Mouse (Mus musculus): ENCODE measurements around the gene Slc27a4.

The Slc27a4 gene

GRCm38 (mm10) chr2:29820025-29820817 lies 17.8 kb downstream of the Slc27a4 start, which contains the start of gene Urm1:
TSS of gene Urm1 (plus strand) at chr2:29820075.
- peak; percentile 63 for DNase-seq (ENCODE audit: extremely low read depth, low read depth)

- peak; percentile 26 for DNase-seq (ENCODE audit: extremely low read depth, low read depth)
Observed at GRCm38 (mm10) chr2:29826318-29826925, 24.0 kb downstream of the Slc27a4 start.

GRCm38 (mm10) chr2:29826926-29827708 lies 24.7 kb downstream of the Slc27a4 start:
- peak; percentile 97 for DNase-seq (ENCODE audit: extremely low read depth, low read depth)

GRCm38 (mm10) chr2:29827709-29828024 lies 25.2 kb downstream of the Slc27a4 start:
- DNase-seq (ENCODE audit: extremely low read depth, low read depth) = peak; percentile 21

GRCm38 (mm10) chr2:29831106-29831505 lies 28.7 kb downstream of the Slc27a4 start:
- DNase-seq (ENCODE audit: extremely low read depth, low read depth) = no peak

- DNase-seq (ENCODE audit: extremely low read depth, low read depth) = no peak
Observed at GRCm38 (mm10) chr2:29833796-29834195, 31.4 kb downstream of the Slc27a4 start.

GRCm38 (mm10) chr2:29835391-29835899 lies 33.0 kb downstream of the Slc27a4 start:
- DNase-seq (ENCODE audit: extremely low read depth, low read depth) = no peak

- DNase-seq (ENCODE audit: extremely low read depth, low read depth) = no peak
Observed at GRCm38 (mm10) chr2:29839460-29839859, 37.0 kb downstream of the Slc27a4 start.

- no peak for DNase-seq (ENCODE audit: extremely low read depth, low read depth)
Observed at GRCm38 (mm10) chr2:29843231-29844105, 41.0 kb downstream of the Slc27a4 start.

- DNase-seq (ENCODE audit: extremely low read depth, low read depth) = no peak
Observed at GRCm38 (mm10) chr2:29844115-29844514, 41.7 kb downstream of the Slc27a4 start.

GRCm38 (mm10) chr2:29844661-29845060 lies 42.2 kb downstream of the Slc27a4 start:
- no peak for DNase-seq (ENCODE audit: extremely low read depth, low read depth)

- no peak for DNase-seq (ENCODE audit: extremely low read depth, low read depth)
Observed at GRCm38 (mm10) chr2:29845636-29846035, 43.2 kb downstream of the Slc27a4 start.

GRCm38 (mm10) chr2:29846061-29846853 lies 43.8 kb downstream of the Slc27a4 start:
- DNase-seq (ENCODE audit: extremely low read depth, low read depth) = no peak

- DNase-seq (ENCODE audit: extremely low read depth, low read depth) = no peak
Observed at GRCm38 (mm10) chr2:29846911-29847310, 44.5 kb downstream of the Slc27a4 start.

- DNase-seq (ENCODE audit: extremely low read depth, low read depth) = no peak
Observed at GRCm38 (mm10) chr2:29849041-29849440, 46.6 kb downstream of the Slc27a4 start.

- no peak for DNase-seq (ENCODE audit: extremely low read depth, low read depth)
Observed at GRCm38 (mm10) chr2:29849841-29850480, 47.5 kb downstream of the Slc27a4 start.

GRCm38 (mm10) chr2:29852957-29853485 lies 50.6 kb downstream of the Slc27a4 start:
- no peak for DNase-seq (ENCODE audit: extremely low read depth, low read depth)

- no peak for DNase-seq (ENCODE audit: extremely low read depth, low read depth)
Observed at GRCm38 (mm10) chr2:29853736-29854135, 51.3 kb downstream of the Slc27a4 start.

GRCm38 (mm10) chr2:29855585-29856210 lies 53.3 kb downstream of the Slc27a4 start:
- DNase-seq (ENCODE audit: extremely low read depth, low read depth) = no peak

Data from MEL-GATA-1-ER (cell line).